Mouse (Mus musculus) brain, adult 2 months (tissue): Measurements from ENCODE around the gene Snx29.

Source experiments
- DNase-seq: peaks from one replicate; pipeline ENCODE4 v3.0.0; 2011; ENCODE audit warnings: low read depth, low spot score

Gene Snx29

DNA sequence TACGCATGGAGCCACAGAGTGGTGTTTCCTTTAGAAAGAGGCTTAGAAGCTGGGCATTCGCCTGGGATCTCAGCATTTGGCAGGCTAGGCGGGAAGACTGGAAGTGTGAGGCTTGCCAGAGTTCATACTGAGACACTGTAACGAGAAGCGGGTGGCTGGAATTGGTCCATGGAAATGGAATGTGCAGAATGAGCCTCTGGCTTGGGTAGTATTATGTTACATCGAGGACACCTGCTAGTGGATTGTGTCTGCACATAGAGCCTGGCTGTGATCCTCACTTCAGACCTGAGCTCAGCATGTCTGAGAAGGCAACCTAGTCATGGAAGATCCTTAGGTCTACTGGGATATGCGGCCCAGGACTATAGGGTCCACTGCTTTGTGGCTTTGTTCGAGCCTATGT lies 209.9 kb downstream of the Snx29 start:
- peak; percentile 96 for DNase-seq

DNA sequence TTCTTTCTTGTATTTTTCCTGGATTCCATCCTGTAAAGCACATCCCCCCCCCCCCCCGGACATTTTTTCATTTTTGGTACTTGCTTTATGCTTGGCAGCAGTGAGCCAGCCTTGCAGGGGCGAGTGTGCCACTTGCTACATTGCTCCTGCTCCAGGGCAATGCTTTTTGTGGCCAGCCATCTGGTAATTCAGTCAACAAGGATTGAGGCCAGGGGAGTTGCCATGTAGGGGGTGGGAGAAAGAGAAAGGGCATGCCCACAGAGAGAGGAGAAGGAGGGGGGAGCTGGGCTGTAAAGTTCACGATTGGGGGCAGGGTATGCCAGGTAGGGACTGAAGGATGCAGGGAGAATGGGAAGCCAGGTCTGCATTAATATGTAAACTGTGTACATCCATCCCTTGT lies 210.7 kb downstream of the Snx29 start:
- peak; percentile 49 for DNase-seq

DNA sequence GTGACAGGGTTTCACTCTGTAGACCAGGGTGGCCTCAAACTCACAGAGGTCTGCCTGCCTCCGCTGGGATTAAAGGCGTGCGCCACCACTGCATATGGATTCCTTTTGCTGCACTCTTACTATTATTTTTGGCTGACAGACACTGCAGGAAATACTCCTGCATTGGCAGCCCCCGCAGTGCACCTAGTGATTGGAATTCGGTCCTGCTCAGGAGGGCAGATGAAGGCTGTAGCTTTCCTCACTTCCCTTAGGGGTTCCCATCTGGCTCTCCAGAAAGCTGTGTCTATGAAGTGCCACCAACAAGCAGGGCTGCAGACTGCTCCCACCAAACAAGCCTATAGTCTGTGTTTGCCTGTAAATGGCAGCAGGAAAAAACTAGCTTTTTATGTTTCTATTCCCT lies 215.0 kb downstream of the Snx29 start:
- peak; percentile 48 for DNase-seq

DNA sequence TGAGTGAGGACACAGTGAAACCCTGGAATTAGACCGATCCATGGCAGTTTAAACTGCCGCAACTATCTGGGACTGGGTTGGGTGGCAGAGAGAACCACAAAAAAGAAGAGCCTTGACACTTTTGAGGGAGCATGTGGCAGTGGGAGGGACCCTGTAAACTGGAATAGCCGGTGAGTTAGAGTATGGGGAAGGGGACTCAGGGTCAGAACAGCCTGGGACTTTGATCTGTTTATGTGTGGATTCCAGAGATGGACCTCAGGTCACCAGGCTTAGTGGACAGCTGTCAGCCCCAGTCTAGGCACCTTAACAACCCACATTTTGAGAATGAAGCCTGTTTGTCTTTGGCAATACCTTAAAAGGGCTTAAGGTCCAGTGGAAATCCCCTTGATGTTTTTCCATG lies 215.5 kb downstream of the Snx29 start:
- DNase-seq: no peak

DNA sequence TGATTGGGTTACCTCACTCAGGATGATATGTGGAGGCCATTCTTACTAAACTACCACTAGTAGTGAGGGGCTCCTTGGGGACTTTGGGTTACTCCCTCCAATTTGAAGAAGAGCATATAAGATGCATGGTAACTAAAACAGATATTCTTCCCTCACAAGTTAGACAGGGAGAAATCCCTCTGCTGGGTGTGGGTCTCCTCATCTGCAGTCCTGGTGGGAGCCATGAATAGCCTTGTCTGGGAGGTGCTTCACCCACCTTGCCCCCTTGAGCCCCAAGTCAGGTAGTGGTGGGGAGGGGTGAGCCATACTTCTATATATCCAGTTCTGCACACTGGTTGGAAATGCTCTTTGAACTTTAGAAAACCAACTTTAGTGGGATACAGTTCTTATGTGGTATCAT lies 218.3 kb downstream of the Snx29 start:
- no peak for DNase-seq

DNA sequence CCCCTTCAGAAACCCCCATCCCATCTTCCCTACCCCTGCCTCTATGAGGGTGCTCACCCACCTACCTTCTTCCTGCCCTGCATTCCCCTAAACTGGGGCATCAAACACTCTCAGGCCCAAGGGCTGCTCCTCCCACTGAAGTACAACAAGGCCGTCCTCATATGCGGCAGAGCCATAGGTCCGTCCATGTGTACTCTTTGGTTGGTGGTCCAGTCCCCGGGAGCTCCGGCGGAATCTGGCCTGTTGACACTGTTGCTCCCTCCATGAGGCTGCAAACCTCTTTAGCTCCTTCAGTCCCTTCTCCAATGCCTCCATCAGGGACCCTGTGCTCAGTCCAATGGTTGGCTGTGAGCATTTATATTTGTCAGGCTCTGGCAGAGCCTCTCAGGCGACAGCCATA lies 219.1 kb downstream of the Snx29 start:
- no peak for DNase-seq

DNA sequence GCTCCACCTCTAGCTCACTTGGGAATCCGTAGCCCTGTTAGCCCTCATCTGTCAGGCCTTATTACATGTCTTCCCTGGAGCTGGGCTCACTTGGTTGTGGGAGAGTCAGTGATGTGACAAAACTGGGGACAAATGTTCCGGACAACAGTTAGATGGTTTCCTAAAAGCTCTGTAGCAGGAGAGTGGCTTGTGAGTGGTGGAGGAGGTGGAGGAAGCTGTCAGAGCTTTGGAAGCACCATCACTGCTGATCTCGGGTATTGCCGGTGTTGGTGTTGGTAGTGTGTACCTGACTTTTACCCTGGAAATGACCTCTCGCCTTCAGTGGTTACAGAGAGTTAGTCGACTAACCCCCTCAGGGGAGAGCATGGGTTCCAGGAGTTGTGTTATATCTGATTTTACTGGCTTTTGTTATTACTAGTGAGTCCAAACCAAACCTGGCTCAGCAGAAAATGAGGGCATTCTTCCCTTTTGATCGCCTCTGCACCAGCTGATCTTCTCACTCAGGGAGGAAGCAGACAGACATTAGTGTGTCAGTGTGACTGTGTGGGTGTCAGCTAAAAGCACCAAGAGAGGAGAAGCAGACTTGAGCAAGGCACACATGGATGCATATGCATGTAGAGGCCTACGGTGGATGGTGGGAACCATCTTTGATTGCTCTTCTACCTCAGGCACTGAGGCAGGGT lies 227.5 kb downstream of the Snx29 start:
- DNase-seq: peak; percentile 90

DNA sequence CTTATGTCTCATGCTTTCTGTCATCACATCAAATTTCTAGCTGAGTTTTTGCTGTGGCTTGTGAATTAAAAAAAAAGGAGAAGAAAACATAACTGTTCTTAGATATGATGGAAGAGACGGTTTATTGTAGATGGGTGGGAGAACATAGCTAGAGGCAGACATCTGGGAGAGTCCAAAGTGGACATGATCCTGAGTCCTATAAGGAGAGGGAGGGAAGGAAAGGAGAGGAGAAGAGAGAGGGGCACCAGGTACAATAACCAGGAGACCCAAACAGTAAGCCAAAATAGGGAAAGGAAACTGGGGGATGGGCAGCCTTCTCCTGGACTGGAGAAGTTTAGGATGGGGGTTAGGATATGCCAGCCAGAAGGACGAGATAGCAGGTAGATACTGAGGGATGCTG lies 239.0 kb downstream of the Snx29 start:
- no peak for DNase-seq

DNA sequence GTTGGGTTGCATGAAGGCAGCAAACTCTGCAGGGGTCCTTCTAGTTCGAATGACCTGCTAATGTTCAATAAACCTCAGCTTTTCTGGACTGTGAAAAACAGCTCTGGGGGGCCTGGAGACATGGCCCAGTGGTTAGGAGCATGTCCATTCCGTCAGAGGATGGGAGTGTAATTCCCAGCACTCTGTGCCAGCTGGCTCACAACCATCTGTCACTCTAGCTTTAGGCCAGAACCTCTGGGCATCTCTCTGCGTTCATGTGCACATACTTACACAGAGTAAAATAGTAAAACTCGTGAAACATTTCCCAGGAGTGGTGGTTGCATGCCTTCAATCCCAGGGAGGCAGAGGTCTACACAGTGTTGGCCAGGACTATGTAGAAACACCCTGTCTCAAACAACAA lies 241.1 kb downstream of the Snx29 start:
- no peak for DNase-seq

DNA sequence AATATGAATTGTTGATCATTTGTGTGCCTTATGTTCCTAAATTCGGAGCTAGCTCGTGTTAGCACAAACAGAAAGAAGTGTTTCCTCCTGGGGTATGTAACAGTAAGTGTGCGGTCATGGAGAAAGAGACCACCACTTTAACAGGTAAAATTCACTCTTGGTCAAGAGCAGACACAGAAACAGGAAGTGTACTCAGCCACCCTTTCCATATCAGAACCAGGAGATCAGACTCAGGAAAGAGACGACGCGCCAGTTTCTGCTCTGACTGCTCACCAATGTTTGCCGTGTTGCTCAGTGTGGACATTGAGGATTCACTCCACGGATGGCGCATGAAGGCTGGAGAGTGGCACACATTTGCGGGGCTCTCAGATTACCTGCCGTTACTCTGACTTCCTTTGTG lies 242.4 kb downstream of the Snx29 start:
- no peak for DNase-seq

DNA sequence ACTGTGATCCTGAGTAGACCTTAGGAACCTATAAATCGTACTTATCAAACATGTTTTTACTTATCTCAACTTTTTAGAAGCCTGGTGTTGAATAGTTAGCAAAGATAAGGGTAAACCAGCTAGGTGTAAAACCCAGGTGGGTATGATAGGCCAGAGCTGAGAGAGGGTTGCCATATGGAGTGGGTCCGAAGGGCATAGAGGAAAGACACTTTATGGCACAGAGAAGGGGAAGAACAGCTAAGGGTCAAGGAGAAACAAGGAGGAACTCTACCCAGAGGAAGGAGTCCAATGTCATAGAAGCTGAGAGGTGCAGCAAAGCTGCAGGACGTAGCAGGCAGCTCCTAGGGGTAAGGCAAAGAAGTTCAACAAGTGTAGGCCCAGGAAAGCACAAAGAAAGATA lies 244.9 kb downstream of the Snx29 start:
- DNase-seq: no peak

DNA sequence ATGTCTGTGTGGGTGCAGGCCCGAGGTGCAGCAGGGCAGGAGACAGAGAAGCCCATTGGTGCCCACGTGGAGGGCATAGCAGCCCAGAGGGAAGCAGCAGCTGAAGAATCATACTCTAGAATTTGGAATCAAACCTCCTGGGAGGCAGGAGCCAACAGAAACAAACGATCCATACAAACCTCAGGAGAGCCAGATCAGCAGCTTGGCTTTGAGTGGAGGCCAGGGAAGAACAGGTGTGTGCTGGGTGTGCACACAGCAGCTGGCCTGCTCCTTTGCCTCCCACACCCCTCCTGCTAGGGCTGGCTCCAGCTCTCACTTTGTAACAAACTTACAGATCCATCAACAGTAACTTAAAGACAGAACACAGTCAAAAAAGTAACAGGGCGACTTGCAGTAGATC lies 245.4 kb downstream of the Snx29 start:
- peak; percentile 74 for DNase-seq

DNA sequence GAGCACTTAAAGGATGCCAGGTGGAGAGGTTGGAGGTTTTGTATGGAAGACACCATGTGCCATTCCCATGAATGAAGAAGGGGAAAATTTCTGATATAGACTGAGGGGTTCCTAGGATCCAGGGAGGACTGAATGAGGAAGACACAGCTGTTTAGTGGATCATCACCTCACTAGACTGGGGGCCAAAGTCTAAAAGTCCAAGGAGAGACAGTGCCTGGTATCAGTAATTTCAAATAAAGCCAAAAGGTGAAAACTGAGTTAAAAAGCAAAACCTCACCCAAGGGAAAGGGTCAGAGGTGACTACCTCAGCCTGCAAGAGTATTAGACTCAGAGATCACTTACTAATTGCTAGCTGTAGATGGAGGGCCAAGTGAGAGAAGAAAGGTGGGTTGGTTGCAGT lies 245.9 kb downstream of the Snx29 start:
- DNase-seq: no peak

DNA sequence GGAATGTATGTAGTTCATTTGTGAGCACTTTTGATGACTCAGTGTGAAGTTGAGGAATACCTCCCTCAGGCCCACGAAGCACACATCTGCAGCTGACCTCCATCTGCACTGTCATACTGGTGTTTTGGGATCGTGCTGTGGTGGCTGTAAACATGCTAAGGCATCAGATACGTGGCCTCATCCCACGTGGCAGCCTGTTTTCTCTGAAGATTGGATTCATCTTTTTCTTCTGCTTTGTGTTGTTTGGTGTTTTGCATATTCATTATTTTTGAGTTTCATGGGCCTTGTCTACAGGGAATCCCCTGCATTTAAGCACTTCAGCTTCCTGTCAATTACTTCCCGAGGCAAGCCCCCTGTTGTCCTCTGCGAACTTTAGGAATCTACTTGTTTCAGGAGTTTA lies 246.4 kb downstream of the Snx29 start:
- no peak for DNase-seq

DNA sequence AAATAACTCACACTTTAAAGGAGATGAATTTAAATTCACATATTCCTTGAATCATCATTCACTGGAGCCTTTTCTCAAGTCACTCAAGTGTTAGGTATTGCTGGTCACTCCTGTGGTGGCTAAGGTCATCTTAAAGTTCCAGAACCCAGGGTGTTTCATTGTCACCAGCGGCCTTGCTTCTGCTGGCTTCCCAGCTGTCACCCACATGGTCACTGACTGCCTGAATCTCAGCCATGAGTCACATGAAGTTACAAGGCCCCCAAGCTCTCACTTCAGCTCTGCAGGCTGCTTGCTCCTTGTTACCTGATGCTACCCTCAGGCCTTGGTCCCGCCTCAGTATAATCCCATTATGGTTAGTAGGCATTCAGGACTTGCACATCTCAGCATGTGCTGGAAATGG lies 247.4 kb downstream of the Snx29 start:
- DNase-seq: no peak

DNA sequence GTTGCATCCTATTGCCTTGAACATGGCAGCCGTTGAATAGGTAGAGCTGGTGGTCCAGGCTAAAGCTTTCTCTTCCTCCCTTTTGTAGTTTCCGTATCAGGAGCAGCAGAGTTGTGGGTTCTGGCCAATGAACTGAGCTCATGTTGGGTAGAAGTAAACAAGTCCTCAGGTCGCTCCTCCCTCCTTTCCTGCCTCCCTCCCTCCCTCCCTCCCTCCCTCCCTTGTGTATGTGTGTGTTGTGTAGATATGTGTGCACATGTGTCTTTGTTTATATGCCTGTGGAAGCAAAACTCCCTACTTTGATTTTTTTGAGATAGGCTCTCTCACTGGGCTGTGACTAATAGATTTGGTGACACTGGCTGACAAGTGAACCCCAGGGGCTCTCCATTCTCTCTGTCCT lies 251.8 kb downstream of the Snx29 start:
- no peak for DNase-seq

DNA sequence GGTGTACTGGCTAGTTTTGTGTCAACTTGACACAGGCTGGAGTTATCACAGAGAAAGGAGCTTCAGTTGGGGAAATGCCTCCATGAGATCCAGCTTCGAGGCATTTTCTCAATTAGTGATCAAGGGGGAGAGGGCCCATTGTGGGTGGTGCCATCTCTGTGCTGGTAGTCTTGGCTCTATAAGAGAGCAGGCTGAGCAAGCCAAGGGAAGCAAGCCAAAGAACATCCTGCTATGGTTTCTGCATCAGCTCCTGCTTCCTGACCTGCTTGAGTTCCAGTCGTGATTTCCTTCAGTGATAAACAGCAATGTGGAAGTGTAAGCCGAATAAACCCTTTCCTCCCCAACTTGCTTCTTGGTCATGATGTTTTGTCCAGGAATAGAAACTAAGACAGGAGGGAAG lies 253.0 kb downstream of the Snx29 start:
- DNase-seq: peak; percentile 56

DNA sequence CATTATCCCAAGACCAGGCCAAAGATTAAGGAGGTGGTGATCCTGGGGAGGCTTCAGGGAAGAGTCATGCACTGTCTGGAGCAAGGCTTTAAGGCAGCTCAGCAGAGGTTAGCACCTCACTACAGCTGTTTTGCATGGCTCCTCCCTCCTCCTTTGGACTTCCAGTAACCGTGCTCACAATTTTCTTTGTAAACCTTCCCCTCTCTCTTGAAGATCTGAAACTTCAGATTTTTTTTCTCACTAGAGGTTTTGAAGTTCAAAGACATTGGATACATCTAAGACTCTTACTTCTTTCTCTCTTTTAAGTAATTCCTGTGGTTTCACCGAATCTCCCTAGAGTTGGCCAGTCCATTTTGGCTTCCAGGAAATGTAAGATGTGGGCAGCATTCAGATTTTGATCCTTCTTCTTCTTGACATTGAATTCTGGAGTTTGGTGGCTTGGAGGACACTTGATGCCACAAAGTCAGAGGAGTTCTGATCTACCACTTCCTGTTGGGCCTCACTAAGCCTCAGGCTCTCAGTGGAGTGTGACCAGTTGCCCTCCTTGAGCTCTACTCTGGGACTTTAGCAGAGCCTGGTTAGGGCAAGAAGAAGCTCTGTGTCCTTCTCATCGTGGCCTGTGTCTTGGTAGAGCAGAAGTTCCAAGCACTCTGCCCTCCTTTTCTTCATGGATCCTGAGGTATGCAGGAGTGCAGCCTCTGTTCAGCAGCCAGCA lies 255.0 kb downstream of the Snx29 start:
- DNase-seq: no peak

DNA sequence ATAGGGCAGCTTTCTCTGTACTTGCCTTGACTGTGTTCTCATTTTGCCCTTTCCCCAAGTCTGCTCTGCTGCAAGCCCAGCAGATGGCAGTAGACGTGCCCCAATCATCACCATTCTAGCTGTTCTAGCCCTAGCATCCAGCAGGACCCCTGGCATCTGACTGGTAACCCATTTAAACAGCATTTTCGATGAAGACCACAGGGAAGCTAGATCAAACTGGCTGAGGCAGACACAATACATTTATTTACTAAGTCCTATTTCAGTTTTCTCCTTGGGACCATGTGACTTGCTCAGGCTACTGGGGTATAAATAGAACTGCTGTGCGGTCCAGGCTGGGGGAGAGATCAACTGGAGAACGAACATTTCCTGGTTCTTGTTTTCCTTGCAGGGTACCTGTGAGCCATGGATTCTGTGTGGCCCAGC lies 257.0 kb downstream of the Snx29 start:
- peak; percentile 84 for DNase-seq

DNA sequence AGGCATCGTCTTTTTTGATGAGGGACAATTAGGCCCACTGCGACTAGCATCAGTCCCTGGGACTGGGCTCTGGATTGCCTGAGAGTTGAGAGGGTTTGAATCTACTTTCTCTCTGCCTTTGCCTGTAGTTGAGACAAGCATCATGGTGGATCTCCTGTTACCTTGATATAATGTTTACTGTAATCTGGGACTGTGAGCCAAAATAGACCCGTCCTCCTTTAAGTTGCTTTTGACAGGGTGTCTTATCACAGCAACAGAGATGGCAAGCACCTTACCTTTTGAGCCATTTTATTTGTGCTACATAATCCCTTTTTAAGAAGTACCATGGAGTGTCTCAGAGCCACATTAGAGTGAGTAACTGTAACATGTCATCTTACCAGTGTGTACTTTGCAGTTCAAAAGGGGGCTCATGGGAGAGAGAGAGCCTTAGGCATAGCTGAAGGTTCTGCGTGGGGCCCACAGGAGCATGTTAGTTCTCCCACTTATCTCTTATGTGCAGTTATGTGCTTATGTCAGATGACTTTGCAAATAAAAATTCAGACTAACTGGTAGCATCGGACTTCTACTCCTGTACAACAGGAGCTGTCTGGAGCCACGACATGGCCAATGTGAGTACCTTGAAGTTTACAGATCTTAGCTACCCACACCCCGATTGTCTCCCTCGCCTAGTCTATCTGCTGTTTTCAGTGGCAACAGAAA lies 261.4 kb downstream of the Snx29 start:
- no peak for DNase-seq

DNA sequence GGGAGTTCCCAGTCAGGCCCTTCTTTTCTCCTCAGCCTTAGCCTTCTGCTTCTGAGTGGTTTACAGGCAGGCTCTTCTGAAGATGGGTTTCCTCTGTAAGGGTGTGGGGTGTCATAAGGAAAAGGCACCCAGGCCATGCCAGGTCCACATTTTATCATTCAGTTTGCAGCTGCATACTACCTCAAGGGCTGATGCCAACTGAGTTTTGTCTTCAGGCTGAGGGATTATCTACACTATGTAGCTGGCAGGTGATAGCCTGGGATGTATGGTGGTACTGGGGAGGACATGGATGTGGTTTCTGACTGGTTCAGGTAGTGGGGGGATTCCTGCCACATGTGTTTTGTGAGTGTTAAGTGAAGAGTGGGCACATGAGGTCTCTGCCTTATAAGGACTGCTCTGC lies 266.0 kb downstream of the Snx29 start:
- DNase-seq: no peak

DNA sequence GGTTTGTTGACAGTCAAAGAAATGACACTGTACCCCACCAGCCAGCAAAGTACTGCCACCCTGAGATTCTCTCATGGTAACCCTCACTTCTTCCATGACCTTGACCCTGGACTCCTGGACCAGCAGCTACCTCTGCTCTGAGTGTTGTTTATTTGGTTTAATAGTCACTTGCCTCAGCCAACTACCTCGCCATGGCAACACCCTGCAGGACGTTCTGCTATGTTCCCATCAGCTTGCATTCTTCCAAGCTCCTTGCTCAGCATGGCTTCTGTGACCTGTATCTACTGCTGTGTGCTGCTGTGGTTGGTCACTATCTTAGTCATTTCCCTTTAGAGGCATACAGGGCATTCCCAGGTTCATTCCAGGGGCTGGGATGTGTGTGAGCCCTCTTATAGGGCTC lies 266.6 kb downstream of the Snx29 start:
- no peak for DNase-seq
